In genomic region chr4:117473985-117474354, GRCm38 (mm10) we compare ENCODE assay signal across 12 mouse cellular contexts. TPM values are rescaled to one million over a fixed set of nuclear protein-coding genes. Genes with fewer than 3 reads are reported as not detected.
DNase-seq lines count a peak whose midpoint lies in the region; ATAC-seq and TF ChIP-seq lines count a peak whose summit lies in the region.
"Had no signal": no experiment of that assay in that cellular context is flagged by ENCODE, and none has a peak within 500 bp of the region (broad histone marks: within the 10 kb centered on the region; RNA-seq: fewer than 3 reads in every experiment).

No protein-coding gene starts in this region.

- 0 out of 2 replicates have a peak, but pooled peaks cover 7% of the 10 kb centered on the region for H3K4me1 ChIP-seq in heart, postnatal 0 days (ENCODE audit: control insufficient read depth, insufficient read depth)
- H3K4me1 ChIP-seq in MEL (ENCODE audit: control insufficient read depth in 1 of 2, insufficient read depth in 2 of 2, low read length in 2 of 2) = peaks cover 10 to 51% of the 10 kb centered on the region in 2 experiments
- peaks cover 10% of the 10 kb centered on the region for H3K4me1 ChIP-seq in midbrain, embryonic 13.5 days (replicated peaks)

- H3K27ac ChIP-seq in heart, postnatal 0 days (ENCODE audit: low read depth) = no peak overlapping the region
- H3K27ac ChIP-seq in MEL (ENCODE audit: control insufficient read depth, low read depth, low read length) = peak overlapping the region; percentile 98
- no peak overlapping the region for H3K27ac ChIP-seq in midbrain, embryonic 13.5 days

- no peak for DNase-seq in heart, postnatal 0 days (ENCODE audit: low spot score)
- no peak for DNase-seq in heart, adult 11 months
- DNase-seq in MEL (ENCODE audit: low read depth, low spot score) = peak; percentile 84
- DNase-seq in ovary, postnatal 36 days (ENCODE audit: low spot score) = no peak
- no peak for DNase-seq in urinary bladder, postnatal 25 days (ENCODE audit: low spot score)
- DNase-seq: cerebellum, postnatal 10 days; heart, postnatal 14 days; left cerebral cortex, postnatal 4 days had no signal

- no peak overlapping the region for H3K9ac ChIP-seq in heart, postnatal 0 days (replicated peaks; ENCODE audit: low read depth, low read length)
- peak overlapping the region; percentile 78 for H3K9ac ChIP-seq in MEL (ENCODE audit: control insufficient read depth, low read depth, low read length, poor library complexity, severe bottlenecking)
- no peak overlapping the region for H3K9ac ChIP-seq in midbrain, embryonic 13.5 days (replicated peaks)

- no peak for ATAC-seq in heart, postnatal 0 days (ENCODE audit: insufficient read depth, low read depth)
- peak; percentile 79 for ATAC-seq in erythroid progenitor cell, adult 5-6 weeks (replicated peaks; ENCODE audit: low FRiP score, poor library complexity, severe bottlenecking)
- peak; percentile 35; the same call in 1 of the 2 replicates for ATAC-seq in megakaryocyte, adult 5-6 weeks (ENCODE audit: poor library complexity, severe bottlenecking)
- no peak for ATAC-seq in midbrain, embryonic 13.5 days

- TF ChIP-seq RAD21 in MEL (IDR thresholded peaks at IDR 0.05; ENCODE audit: low read depth, low read length) = no peak

- no peaks in the 10 kb centered on the region for H3K9me3 ChIP-seq in heart, postnatal 0 days (replicated peaks; ENCODE audit: control insufficient read depth, low read length)
- H3K9me3 ChIP-seq in MEL (replicated peaks; ENCODE audit: insufficient read depth, low read length) = no peaks in the 10 kb centered on the region
- H3K9me3 ChIP-seq in midbrain, embryonic 13.5 days = no peaks in the 10 kb centered on the region

- H3K4me3 ChIP-seq in heart, postnatal 0 days (ENCODE audit: low read depth, low read length) = no peak overlapping the region
- H3K4me3 ChIP-seq in MEL (ENCODE audit: control insufficient read depth in 1 of 2, insufficient read depth in 1 of 2, low read depth in 2 of 2, low read length in 2 of 2) = peak overlapping the region; percentile 54 to 63
- H3K4me3 ChIP-seq in midbrain, embryonic 13.5 days (replicated peaks) = no peak overlapping the region

- H3K4me2 ChIP-seq in heart, postnatal 0 days (ENCODE audit: low read depth, low read length) = peak overlapping the region; percentile 5; the same call in 1 of the 2 replicates
- no peak overlapping the region for H3K4me2 ChIP-seq in midbrain, embryonic 13.5 days (replicated peaks)
- H3K4me2 ChIP-seq: midbrain, embryonic 11.5 days had no signal

- peaks cover 25% of the 10 kb centered on the region for H3K27me3 ChIP-seq in heart, postnatal 0 days (ENCODE audit: control insufficient read depth, insufficient read depth, low read length)
- H3K27me3 ChIP-seq in MEL (ENCODE audit: control insufficient read depth in 1 of 2, insufficient read depth in 2 of 2, low read length in 2 of 2) = no peaks in the 10 kb centered on the region
- H3K27me3 ChIP-seq in midbrain, embryonic 13.5 days = peaks cover 50% of the 10 kb centered on the region

- peak in 1 of 2 experiments; percentile 58; a peak in 1 of 4 replicates for TF ChIP-seq POLR2A in MEL (IDR thresholded peaks at IDR 0.05; ENCODE audit: control insufficient read depth in 1 of 2, insufficient read depth in 1 of 2, low read depth in 1 of 2, low read length in 2 of 2, poor library complexity in 1 of 2)

- TF ChIP-seq EP300 in heart, postnatal 0 days (IDR thresholded peaks at IDR 0.05; ENCODE audit: low read depth) = no peak
- TF ChIP-seq EP300 in MEL (IDR thresholded peaks at IDR 0.05; ENCODE audit: low read depth in 1 of 2, low read length in 2 of 2) = no peak

- no peak for TF ChIP-seq CTCF in heart, postnatal 0 days (IDR thresholded peaks at IDR 0.05; ENCODE audit: low read depth)
- TF ChIP-seq CTCF in MEL (IDR thresholded peaks at IDR 0.05 in 2 of 3, conservative IDR thresholded peaks at IDR 0.05 in 1 of 3; ENCODE audit: control insufficient read depth in 1 of 3, insufficient read depth in 1 of 3, low read depth in 2 of 3, low read length in 3 of 3, poor library complexity in 1 of 3, severe bottlenecking in 1 of 3) = no peak

- H3K79me2 ChIP-seq in MEL (ENCODE audit: control insufficient read depth, insufficient read depth, low read length, poor library complexity) = no peaks in the 10 kb centered on the region

- no peaks in the 10 kb centered on the region for H3K36me3 ChIP-seq in heart, postnatal 0 days (replicated peaks; ENCODE audit: control insufficient read depth, insufficient read depth, low read length)
- H3K36me3 ChIP-seq in MEL (ENCODE audit: control insufficient read depth in 1 of 2, insufficient read depth in 2 of 2, low read length in 2 of 2) = peaks cover 0 to 44% of the 10 kb centered on the region in 2 experiments; a peak in 2 of 4 replicates
- no peaks in the 10 kb centered on the region for H3K36me3 ChIP-seq in midbrain, embryonic 13.5 days

TF ChIP-seq in MEL, 35 proteins besides CTCF, POLR2A, EP300 and RAD21:
- TF ChIP-seq ZMIZ1 (IDR thresholded peaks at IDR 0.05; ENCODE audit: low read depth, low read length) (peak; percentile 41; the same call in 1 of the 2 replicates), ZKSCAN1 (IDR thresholded peaks at IDR 0.05; ENCODE audit: low read depth, low read length) (no peak), SMC3 (IDR thresholded peaks at IDR 0.05; ENCODE audit: low read depth, low read length) (no peak), SIN3A (IDR thresholded peaks at IDR 0.05; ENCODE audit: low read length) (peak; percentile 10; the same call in 1 of the 2 replicates), NELFE (IDR thresholded peaks at IDR 0.05; ENCODE audit: low read depth, low read length) (peak; percentile 43), TBP (IDR thresholded peaks at IDR 0.05; ENCODE audit: low read depth, low read length) (0 out of 2 replicates have a peak, but pooled peaks have one; percentile 53), MYB (IDR thresholded peaks at IDR 0.05; ENCODE audit: low read depth, low read length) (no peak), TCF12 (IDR thresholded peaks at IDR 0.05; ENCODE audit: low read depth, low read length) (no peak)
TF ChIP-seq in MEL: peak in this region for 4.

RNA-seq across cellular contexts. Expression of gene Rnf220, which starts 22.9 kb away (rescaled TPM):
- 42.6 and 62.3 TPM in 2 replicates for total RNA-seq in heart, postnatal 0 days (2014; rRNA removed; ENCODE audit: low replicate concordance)
- polyA plus RNA-seq in heart, postnatal 0 days (2015; fragmentation: Nextera tagmentation; extraction: Ambion mirVana) = 24.6 and 25.6 TPM in 2 replicates
- 111 and 121 TPM in 2 replicates for total RNA-seq in MEL (2012; rRNA removed)
- 100 to 1,000 TPM in 1 of 2 experiments, not detected in 1; 201 TPM for polyA plus RNA-seq in MEL (2012; ENCODE audit: insufficient read depth in 1 of 2, insufficient read length in 2 of 2, low read depth in 1 of 2, low replicate concordance in 2 of 2, missing spikeins in 1 of 2)
- total RNA-seq in erythroid progenitor cell, adult 5-6 weeks (2015; ENCODE audit: low replicate concordance) = 20.9 and 22.6 TPM in 2 replicates
- total RNA-seq in erythroid progenitor cell, adult 5-6 weeks (2017; ENCODE audit: low replicate concordance) = 10.1 and 21.9 TPM in 2 replicates
- total RNA-seq in megakaryocyte, adult 5-6 weeks (2015) = 38.7 and 40.6 TPM in 2 replicates
- 76.7 and 84.3 TPM in 2 replicates for total RNA-seq in megakaryocyte, adult 5-6 weeks (2017)
- polyA plus RNA-seq in midbrain, embryonic 13.5 days (2015; fragmentation: Nextera tagmentation; extraction: Ambion mirVana) = 124 and 134 TPM in 2 replicates

Comparison
In these comparisons a context has a peak if more than half of its experiments do, and no peak if none do; other contexts are left out.
1. ATAC-seq: peak in erythroid progenitor cell, adult 5-6 weeks (single experiment) and megakaryocyte, adult 5-6 weeks (single experiment); none in heart, postnatal 0 days (single experiment) and midbrain, embryonic 13.5 days (single experiment).
2. H3K4me3 ChIP-seq: peak in MEL (2 of 2); none in heart, postnatal 0 days (single experiment) and midbrain, embryonic 13.5 days (single experiment).